Mouse (Mus musculus): ENCODE measurements around the gene Gm38119. TPM values are rescaled to one million over a fixed set of nuclear protein-coding genes. Genes with fewer than 3 reads are reported as not detected.

The Gm38119 gene
- polyA plus RNA-seq (2014; fragmentation: Illumina TruSeq; extraction: RNeasy Lipid Tissue Mini Kit (QIAGEN cat#74804); ENCODE audit: low read depth, low replicate concordance) = not detected

DNA sequence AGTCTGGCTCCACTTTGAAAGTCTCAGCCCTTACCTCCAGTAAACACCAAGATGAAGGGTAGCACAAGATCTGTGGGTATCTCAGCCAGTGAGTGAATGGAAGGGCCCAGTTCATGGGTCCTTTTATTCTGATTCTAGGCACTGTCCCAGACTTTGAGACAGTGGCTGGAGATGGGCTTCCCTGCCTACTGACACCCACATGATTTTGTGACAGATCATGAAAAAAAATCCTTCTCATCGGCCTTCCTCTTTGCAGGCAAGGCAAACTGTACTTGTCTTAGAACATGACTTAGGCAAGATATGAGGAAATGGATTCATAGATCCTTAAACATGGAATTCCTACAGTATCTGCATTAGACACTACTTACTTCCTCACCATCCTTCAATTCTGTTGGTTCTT is at the start of gene Gm38119:
TSS of gene Gm38119 (minus strand) at position 101 of the 400 bp plus-strand sequence.

GRCm38 (mm10) chr3:92778799-92779198 is 39.9 kb upstream of the Gm38119 start, which contains the start of gene Lce1i:
Lce1i (minus strand) TSS chr3:92778899.

DNA sequence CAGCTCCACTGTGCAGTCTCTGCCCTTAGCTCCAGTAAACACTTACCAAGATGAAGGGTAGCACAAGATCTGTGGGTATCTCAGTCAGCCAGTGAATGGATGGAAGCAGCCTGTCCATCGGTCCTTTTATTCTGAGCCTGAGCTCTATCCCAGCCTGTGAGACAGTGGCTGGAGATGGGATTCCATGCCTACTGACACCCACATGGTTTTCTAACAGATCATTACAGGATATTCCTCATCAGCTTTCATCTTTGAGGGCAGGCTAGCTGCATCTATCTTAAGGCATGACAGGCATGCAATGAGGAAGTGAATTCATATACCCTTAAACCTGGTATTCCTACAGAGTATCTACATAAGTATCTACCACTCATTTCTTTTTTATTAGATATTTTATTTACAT is 26.1 kb upstream of the Gm38119 start, which contains the start of gene Lce1h:
TSS of gene Lce1h (minus strand) at position 101 of the 400 bp plus-strand sequence.

GRCm38 (mm10) chr3:92752238-92752637 is 13.3 kb upstream of the Gm38119 start, which contains the start of gene Lce1g:
Lce1g (minus strand) TSS chr3:92752338.

DNA sequence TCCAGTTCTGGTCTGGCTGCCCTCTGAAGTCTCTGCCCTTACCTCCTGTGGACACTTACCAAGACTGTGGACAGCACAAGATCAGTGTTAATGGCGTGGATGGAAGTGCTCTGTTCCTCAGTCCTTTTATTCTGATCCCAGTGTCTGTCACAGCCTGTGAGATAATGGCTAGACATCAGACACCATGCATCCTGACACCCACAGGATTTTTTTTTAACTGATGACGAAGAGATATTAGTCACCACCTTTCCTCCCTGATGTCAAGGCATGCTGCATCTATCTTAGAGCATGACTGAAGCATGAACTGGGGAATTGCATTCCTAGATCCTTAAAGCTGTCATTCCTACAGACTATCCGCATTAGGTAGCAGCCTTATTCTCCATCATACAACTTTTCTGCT is 18.6 kb downstream of the Gm38119 start, which contains the start of gene Lce1f:
TSS of gene Lce1f (minus strand) at position 101 of the 400 bp plus-strand sequence.

DNA sequence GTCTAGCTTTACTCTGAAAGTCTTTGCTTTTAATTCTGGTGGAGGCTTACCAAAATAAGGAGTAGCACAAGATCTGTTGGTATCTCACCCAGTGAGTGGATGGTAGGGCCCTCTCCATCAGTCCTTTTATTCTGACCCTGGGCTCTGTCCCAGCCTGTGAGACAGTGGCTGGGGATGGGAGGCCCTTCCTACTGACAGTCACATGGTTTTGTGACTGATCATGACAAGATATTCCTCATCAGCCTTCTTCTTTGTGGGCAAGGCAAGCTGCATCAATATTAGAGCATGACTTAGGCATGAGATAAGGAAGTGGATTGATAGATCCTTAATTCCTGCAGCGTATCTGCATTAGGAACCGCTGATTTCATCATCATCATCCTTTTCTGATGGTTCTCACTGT is 29.9 kb downstream of the Gm38119 start, which contains the start of gene Lce1e:
TSS of gene Lce1e (minus strand) at position 101 of the 400 bp plus-strand sequence.

Other genes with a start within 250 kb of the Gm38119 start
- not detected for gene Sprr4, start 238.6 kb downstream of the Gm38119 start, polyA plus RNA-seq (2014; fragmentation: Illumina TruSeq; extraction: RNeasy Lipid Tissue Mini Kit (QIAGEN cat#74804); ENCODE audit: low read depth, low replicate concordance)
- gene 2310046K23Rik, start 204.6 kb downstream of the Gm38119 start, polyA plus RNA-seq (2014; fragmentation: Illumina TruSeq; extraction: RNeasy Lipid Tissue Mini Kit (QIAGEN cat#74804); ENCODE audit: low read depth, low replicate concordance) = not detected
- gene Ivl, start 165.4 kb downstream of the Gm38119 start, polyA plus RNA-seq (2014; fragmentation: Illumina TruSeq; extraction: RNeasy Lipid Tissue Mini Kit (QIAGEN cat#74804); ENCODE audit: low read depth, low replicate concordance) = 0.24 TPM
- gene Smcp, start 150.1 kb downstream of the Gm38119 start, polyA plus RNA-seq (2014; fragmentation: Illumina TruSeq; extraction: RNeasy Lipid Tissue Mini Kit (QIAGEN cat#74804); ENCODE audit: low read depth, low replicate concordance) = 2.1 TPM
- not detected for gene 2210017I01Rik, start 131.6 kb downstream of the Gm38119 start, polyA plus RNA-seq (2014; fragmentation: Illumina TruSeq; extraction: RNeasy Lipid Tissue Mini Kit (QIAGEN cat#74804); ENCODE audit: low read depth, low replicate concordance)
- gene Lce6a, start 117.4 kb downstream of the Gm38119 start, polyA plus RNA-seq (2014; fragmentation: Illumina TruSeq; extraction: RNeasy Lipid Tissue Mini Kit (QIAGEN cat#74804); ENCODE audit: low read depth, low replicate concordance) = not detected
- not detected for gene Lce1a1, start 90.8 kb downstream of the Gm38119 start, polyA plus RNA-seq (2014; fragmentation: Illumina TruSeq; extraction: RNeasy Lipid Tissue Mini Kit (QIAGEN cat#74804); ENCODE audit: low read depth, low replicate concordance)
- not detected for gene Lce1b, start 82.2 kb downstream of the Gm38119 start, polyA plus RNA-seq (2014; fragmentation: Illumina TruSeq; extraction: RNeasy Lipid Tissue Mini Kit (QIAGEN cat#74804); ENCODE audit: low read depth, low replicate concordance)
- not detected for gene Lce1a2, start 68.8 kb downstream of the Gm38119 start, polyA plus RNA-seq (2014; fragmentation: Illumina TruSeq; extraction: RNeasy Lipid Tissue Mini Kit (QIAGEN cat#74804); ENCODE audit: low read depth, low replicate concordance)
- gene Lce1c, start 59.8 kb downstream of the Gm38119 start, polyA plus RNA-seq (2014; fragmentation: Illumina TruSeq; extraction: RNeasy Lipid Tissue Mini Kit (QIAGEN cat#74804); ENCODE audit: low read depth, low replicate concordance) = not detected
- not detected for gene Lce1d, start 51.9 kb downstream of the Gm38119 start, polyA plus RNA-seq (2014; fragmentation: Illumina TruSeq; extraction: RNeasy Lipid Tissue Mini Kit (QIAGEN cat#74804); ENCODE audit: low read depth, low replicate concordance)
- gene Lce1e, start 30.0 kb downstream of the Gm38119 start, polyA plus RNA-seq (2014; fragmentation: Illumina TruSeq; extraction: RNeasy Lipid Tissue Mini Kit (QIAGEN cat#74804); ENCODE audit: low read depth, low replicate concordance) = not detected
- not detected for gene Lce1f, start 18.7 kb downstream of the Gm38119 start, polyA plus RNA-seq (2014; fragmentation: Illumina TruSeq; extraction: RNeasy Lipid Tissue Mini Kit (QIAGEN cat#74804); ENCODE audit: low read depth, low replicate concordance)
- not detected for gene Lce1g, start 13.2 kb upstream of the Gm38119 start, polyA plus RNA-seq (2014; fragmentation: Illumina TruSeq; extraction: RNeasy Lipid Tissue Mini Kit (QIAGEN cat#74804); ENCODE audit: low read depth, low replicate concordance)
- not detected for gene Lce1h, start 26.0 kb upstream of the Gm38119 start, polyA plus RNA-seq (2014; fragmentation: Illumina TruSeq; extraction: RNeasy Lipid Tissue Mini Kit (QIAGEN cat#74804); ENCODE audit: low read depth, low replicate concordance)
- gene Lce1i, start 39.8 kb upstream of the Gm38119 start, polyA plus RNA-seq (2014; fragmentation: Illumina TruSeq; extraction: RNeasy Lipid Tissue Mini Kit (QIAGEN cat#74804); ENCODE audit: low read depth, low replicate concordance) = not detected
- not detected for gene Lce1j, start 51.4 kb upstream of the Gm38119 start, polyA plus RNA-seq (2014; fragmentation: Illumina TruSeq; extraction: RNeasy Lipid Tissue Mini Kit (QIAGEN cat#74804); ENCODE audit: low read depth, low replicate concordance)
- gene Lce1k, start 68.8 kb upstream of the Gm38119 start, polyA plus RNA-seq (2014; fragmentation: Illumina TruSeq; extraction: RNeasy Lipid Tissue Mini Kit (QIAGEN cat#74804); ENCODE audit: low read depth, low replicate concordance) = not detected
- not detected for gene Kprp, start 88.2 kb upstream of the Gm38119 start, polyA plus RNA-seq (2014; fragmentation: Illumina TruSeq; extraction: RNeasy Lipid Tissue Mini Kit (QIAGEN cat#74804); ENCODE audit: low read depth, low replicate concordance)
- not detected for gene Lce1l, start 112.2 kb upstream of the Gm38119 start, polyA plus RNA-seq (2014; fragmentation: Illumina TruSeq; extraction: RNeasy Lipid Tissue Mini Kit (QIAGEN cat#74804); ENCODE audit: low read depth, low replicate concordance)
- gene 2310050C09Rik, start 131.1 kb upstream of the Gm38119 start, polyA plus RNA-seq (2014; fragmentation: Illumina TruSeq; extraction: RNeasy Lipid Tissue Mini Kit (QIAGEN cat#74804); ENCODE audit: low read depth, low replicate concordance) = not detected
- gene Lce3a, start 187.1 kb upstream of the Gm38119 start, polyA plus RNA-seq (2014; fragmentation: Illumina TruSeq; extraction: RNeasy Lipid Tissue Mini Kit (QIAGEN cat#74804); ENCODE audit: low read depth, low replicate concordance) = not detected
- not detected for gene Lce3b, start 193.9 kb upstream of the Gm38119 start, polyA plus RNA-seq (2014; fragmentation: Illumina TruSeq; extraction: RNeasy Lipid Tissue Mini Kit (QIAGEN cat#74804); ENCODE audit: low read depth, low replicate concordance)
- gene Lce3c, start 205.4 kb upstream of the Gm38119 start, polyA plus RNA-seq (2014; fragmentation: Illumina TruSeq; extraction: RNeasy Lipid Tissue Mini Kit (QIAGEN cat#74804); ENCODE audit: low read depth, low replicate concordance) = not detected
- not detected for gene Lce3d, start 218.3 kb upstream of the Gm38119 start, polyA plus RNA-seq (2014; fragmentation: Illumina TruSeq; extraction: RNeasy Lipid Tissue Mini Kit (QIAGEN cat#74804); ENCODE audit: low read depth, low replicate concordance)
- not detected for gene Lce3e, start 228.0 kb upstream of the Gm38119 start, polyA plus RNA-seq (2014; fragmentation: Illumina TruSeq; extraction: RNeasy Lipid Tissue Mini Kit (QIAGEN cat#74804); ENCODE audit: low read depth, low replicate concordance)

Data from kidney, adult 10 weeks (tissue).